Mouse (Mus musculus) left cerebral cortex, adult 18-20 months (tissue): ENCODE data around the gene Wasf3. TPM values are rescaled to one million over a fixed set of nuclear protein-coding genes. Genes with fewer than 3 reads are reported as not detected.

Experiments used
- total RNA-seq, 2 experiments: library from RNA; stranded (reverse); gene quantifications; 2 replicates each; pipeline ENCODE4 v1.2.3; 2021

Wasf3 gene
- total RNA-seq, 2 experiments from 2014 or later, result 87.4 to 91.9 TPM

Other genes with a start within 250 kb of the Wasf3 start
- not detected for gene Gm5565, start 224.4 kb upstream of the Wasf3 start, total RNA-seq
- not detected for gene Gm6309, start 214.3 kb upstream of the Wasf3 start, total RNA-seq
- under 1 TPM; 0.88 to 0.91 TPM for gene 1700001J03Rik, start 199.7 kb upstream of the Wasf3 start, total RNA-seq
- 10 to 100 TPM; 69.1 to 75.4 TPM for gene Rnf6, start 163.4 kb upstream of the Wasf3 start, total RNA-seq
- 10 to 100 TPM; 43.2 to 44.0 TPM for gene Cdk8, start 153.8 kb upstream of the Wasf3 start, total RNA-seq
- not detected for gene Gm6408, start 97.0 kb downstream of the Wasf3 start, total RNA-seq
- not detected for gene Gm6370, start 106.4 kb downstream of the Wasf3 start, total RNA-seq
- not detected for gene 4930449I24Rik, start 117.4 kb downstream of the Wasf3 start, total RNA-seq
- not detected for gene Gm3402, start 129.1 kb downstream of the Wasf3 start, total RNA-seq
- gene Gm3404, start 140.8 kb downstream of the Wasf3 start, total RNA-seq, result not detected
- gene Gm3409, start 152.7 kb downstream of the Wasf3 start, total RNA-seq, result not detected
- gene Gm3415, start 171.2 kb downstream of the Wasf3 start, total RNA-seq, result not detected
- 10 to 100 TPM; 24.4 to 30.5 TPM for gene Gpr12, start 200.3 kb downstream of the Wasf3 start, total RNA-seq